Mouse (Mus musculus) thymus, postnatal 0 days (tissue): ENCODE measurements around the gene B4galt1. TPM values are rescaled to one million over a fixed set of nuclear protein-coding genes. Genes with fewer than 3 reads are reported as not detected.
A peak's percentile ranks its signal among the peaks of the same experiment; 100 is the strongest.

Experiments
- DNase-seq: peaks from one replicate; pipeline ENCODE4 v3.0.0-alpha.2; 2015; ENCODE audit warnings: low spot score
- polyA plus RNA-seq: library from polyadenylated mRNA; unstranded; fragments of >200 nt; fragmentation: Nextera tagmentation; extraction: Ambion mirVana; gene quantifications from 2 replicates; pipeline ENCODE4 v1.2.1, GENCODE M21; 2015

Gene B4galt1
- polyA plus RNA-seq, 1 experiment from 2014 or later = 32.0 TPM

DNA sequence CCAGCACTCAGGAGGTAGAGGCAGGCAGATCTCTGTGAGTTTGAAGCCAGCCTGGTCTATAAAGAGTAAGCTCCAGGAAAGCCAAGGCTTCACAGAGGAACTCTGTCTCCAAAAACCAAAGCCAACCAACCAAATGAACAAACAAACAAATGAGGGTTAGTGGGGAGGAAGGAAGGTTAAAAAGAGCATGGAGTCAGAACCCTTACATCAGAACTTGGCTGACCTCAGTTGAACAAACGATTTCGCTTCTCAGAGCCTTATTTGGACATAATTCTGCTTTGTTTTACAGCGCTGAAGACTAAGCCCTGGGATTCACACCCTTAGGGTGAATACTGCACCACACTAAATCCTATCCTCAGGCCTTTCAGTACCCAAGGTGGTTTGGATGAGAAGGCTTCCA, 18.3 kb upstream of the B4galt1 start:
- DNase-seq = no peak

DNA sequence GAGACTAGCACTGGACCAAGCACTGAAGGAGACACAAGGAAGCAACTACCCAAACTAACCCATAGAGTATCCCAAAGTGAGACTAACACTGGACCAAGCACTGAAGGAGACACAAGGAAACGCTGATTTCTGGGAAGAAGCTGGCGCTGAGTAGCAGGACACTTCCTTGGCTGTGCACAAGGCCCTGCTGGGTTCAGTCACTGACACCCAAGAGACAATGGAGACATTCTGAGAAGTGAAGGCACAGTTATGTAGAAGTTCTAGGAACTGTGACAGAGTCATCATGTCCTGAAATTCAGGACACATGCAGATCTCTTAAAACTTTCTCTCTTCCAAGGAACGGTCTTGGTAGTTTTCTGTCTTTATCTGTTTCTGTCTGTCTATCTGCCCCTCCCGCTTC, 16.4 kb upstream of the B4galt1 start:
- no peak for DNase-seq

DNA sequence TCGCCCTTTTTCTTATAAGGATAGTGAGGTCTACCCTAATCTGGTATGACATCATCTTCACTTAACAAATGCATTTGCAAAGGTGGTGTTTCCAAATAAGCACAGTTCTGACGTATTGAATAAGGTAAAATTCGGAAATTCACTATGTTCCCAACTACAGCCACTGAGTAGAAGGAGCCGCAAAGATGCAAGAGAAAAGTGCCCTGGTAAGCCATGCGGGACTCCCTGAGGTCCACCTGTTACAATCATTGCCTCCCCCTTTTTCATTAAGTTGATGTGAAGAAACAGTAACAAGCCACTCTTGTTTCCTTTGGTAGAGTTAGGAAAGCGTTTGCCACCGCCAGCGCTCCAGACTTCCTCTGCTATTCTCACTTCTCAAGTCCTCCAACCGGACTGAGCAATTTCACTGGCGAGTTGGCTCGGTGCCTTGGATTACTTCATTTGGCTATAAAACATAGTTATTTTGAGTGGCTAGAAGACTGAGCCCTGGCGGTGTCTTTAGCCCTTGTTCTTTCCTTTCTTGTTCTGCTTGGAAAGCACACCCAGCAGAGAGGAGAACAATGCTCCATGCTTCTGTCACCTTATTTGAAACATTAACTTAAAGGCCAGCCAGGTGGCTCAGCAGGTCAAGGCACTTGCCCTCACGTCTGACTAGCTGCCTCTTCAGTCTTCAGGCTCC, 14.9 kb upstream of the B4galt1 start:
- no peak for DNase-seq

DNA sequence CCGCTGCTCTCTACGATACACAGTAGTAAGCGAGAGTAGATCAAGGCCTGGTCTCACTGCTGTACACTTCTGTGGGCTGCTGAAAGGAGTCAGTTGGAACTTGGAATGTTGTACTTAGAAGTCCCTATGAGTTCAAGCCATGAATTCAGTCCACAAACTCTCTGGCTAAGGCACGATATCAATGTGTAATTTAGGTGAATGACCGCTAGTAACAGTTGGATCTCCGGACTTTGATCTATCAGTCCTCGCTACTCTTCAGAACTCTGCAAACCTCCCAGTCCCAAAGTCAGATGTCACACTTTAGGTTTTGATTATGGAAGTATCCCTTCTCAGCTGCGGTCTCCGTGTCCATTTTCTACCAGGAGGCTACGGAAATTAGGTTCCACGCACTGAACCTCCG, 10.6 kb upstream of the B4galt1 start:
- DNase-seq = no peak

DNA sequence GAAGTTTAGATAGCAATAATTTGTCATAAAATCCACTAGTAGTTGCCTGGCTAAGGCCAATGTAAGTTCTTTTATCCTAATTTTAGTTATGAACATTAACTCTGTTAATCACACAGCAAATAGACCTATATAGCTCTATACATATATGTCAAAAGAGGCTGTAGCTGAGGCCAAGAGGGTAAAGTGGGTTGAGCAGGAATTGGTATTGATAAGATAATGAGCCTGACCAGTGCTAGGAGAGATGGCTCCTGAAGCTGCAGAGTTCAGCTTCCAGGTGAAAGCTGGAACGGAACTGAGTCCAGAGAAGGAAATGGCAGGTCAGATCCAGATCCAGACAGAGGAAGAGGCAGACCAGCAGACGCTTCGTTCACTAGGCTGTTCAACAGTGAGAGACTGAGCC, 9.5 kb upstream of the B4galt1 start:
- DNase-seq = no peak

DNA sequence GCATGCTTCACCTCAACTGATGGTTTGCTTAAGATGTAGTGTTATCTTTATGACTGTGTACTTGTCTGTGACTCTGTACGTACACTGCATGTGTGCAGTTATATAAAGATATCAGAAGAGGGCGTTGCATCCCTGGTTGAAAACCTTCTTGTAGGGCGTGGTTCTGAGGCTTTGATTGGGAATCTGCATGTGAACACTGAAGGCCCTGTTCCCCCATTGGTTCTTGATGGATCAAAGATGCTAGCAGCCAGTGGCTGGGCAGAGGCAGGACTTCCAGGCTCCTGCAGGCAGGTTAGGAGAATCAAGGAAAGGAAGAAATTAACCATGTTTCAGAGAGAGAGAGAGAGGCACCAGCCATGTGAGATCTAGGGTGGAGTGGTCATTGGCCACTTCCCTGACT, 7.3 kb upstream of the B4galt1 start:
- no peak for DNase-seq

DNA sequence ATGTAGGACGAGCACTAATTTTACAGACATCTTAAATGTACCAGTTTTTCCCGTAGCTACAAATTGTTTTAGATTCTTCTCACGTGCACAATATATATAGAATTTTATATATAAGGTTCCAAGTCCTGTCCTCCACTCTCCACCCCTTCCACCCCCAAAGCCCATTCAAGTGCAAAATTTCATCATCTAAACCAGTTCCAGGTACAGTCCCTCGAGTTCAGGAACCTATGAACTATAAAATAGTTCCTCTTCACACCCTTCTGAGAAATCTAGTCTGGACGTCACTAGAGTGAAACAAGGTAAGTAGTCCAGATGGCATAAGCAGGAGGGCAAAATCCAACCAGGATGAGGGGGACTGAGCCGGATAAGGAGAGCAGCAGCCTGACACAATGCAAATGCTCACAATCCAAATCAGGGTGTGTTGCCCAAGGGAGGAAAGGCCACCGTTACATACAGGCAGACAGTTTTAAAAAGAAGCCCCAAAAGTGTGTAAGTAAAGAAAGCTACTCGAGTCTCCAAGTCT, 4.1 kb upstream of the B4galt1 start:
- DNase-seq = no peak

DNA sequence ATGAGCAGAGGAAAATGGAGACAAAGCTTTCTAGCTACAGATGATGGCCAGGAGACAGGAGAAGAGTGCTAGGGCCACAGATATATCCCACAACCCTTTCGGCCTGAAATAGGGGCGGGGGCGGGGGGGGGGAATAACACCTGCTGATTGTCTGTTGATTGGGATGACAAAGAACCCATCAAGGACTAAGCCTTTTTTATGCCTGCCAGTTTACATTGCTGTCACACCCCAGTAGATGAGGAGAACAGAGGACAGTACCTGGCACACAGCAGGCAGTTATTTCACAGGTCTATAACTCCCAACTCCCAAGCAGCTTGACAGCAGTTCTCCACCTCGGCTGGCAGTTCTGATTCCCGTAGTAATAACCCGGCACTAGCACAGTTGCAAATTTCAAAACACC, 2.8 kb upstream of the B4galt1 start:
- no peak for DNase-seq

DNA sequence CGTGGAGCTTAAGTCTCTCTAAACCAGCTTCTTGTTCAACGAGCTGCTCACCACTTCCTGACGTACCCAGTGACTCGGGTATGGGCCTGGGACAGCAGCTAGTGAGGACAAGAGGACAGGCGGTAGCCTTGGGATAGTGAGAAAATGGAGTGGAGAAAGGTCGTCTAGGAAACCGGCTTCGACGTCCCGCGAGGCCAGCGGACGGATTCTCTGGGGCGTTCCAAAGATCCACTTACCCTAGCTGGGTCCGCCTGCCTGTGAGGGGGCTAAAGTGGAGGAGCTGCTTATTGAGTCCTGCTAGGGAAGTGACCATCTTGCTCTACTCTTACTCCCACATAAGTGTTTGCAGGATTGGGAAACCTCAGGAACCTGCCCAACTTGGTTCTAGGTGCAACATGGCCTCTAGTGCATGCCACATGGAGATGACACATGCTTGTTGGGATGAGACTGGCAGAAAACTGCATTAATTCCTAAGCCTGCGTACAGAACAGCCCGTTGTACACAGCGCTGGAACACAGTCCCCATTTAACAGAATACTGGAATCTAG, 655 bp upstream of the B4galt1 start:
- no peak for DNase-seq

DNA sequence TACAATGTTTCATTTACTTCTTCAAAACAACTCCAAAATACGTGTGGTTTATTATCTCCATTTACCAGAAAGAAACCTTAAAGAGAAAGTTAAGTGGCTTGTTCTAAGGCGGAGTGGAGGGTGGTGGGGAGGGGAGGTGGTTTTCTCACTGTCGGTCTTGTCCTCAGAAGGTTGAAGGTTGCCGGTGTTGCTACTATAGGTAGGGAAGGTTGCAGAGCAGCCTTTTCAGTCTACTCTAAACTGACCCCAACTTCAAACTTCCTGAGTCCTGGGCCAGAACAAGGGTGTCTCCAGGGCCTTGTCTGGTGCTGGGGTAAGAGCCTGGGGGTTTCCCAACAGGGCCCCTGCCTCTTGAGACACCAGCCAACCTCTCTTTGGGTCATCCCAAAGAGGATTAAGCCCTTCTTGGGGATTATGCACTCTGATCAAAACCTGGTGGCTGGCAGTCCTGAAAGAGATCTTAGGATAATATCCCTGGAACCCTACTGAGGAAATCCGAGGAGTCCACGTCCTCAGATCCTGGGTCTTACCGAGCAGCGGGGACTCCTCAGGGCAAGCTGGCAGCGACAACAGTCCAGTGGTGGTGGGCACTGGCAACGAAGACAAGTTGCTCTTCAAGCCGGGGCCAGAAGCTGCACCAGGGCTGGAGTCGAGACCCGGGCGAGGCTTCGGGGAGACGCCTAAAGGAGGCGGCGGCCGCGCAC, 792 bp downstream of the B4galt1 start:
- DNase-seq = peak; percentile 53

DNA sequence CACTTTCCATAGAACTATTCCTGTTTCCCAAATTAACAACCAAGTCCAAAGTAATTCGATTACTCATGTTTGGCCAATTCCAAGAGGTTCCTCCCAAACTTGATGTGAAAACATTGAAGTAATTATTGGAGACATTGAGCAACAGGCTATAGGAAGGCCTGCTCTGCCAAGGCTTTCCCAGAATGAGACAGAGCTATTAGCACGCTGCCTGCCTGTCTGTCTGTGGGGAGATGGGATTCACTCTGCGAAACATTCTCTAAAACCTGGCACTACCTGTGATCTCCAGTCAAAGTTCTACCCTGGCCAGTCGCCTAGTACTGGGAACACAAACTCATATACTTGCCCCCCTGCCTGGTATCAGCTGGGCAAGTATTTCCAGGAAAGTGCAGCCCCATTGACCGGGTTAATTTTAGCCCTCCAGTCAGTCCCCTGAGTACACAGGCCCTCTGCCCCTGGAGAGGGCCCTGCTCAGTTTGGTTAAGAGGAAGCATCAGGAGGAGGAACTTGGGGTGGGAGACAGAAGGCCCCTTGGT, 1.5 kb downstream of the B4galt1 start:
- DNase-seq = peak; percentile 36

DNA sequence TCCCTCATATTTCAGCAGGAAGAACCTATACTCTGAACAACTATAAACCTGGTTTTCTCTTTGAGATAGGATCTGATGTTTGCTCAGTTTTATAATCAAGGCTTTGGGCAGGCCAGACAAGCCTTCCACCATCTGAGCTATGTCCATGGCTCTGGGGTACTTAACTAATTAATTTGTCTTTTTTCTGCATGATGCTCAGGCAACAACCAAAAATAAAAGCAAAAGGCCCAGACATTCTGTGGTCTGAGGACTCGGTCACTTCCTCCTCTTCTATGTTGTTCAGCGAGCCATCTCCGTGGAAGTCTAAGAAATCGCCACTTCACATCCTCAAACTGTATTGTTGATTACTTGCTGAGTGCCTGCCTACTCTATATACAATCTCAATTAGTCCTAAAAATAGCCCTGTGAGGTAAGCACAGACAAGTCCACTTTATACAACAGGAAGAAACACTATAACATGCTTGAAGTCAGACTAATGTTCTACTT, 2.0 kb downstream of the B4galt1 start:
- no peak for DNase-seq

DNA sequence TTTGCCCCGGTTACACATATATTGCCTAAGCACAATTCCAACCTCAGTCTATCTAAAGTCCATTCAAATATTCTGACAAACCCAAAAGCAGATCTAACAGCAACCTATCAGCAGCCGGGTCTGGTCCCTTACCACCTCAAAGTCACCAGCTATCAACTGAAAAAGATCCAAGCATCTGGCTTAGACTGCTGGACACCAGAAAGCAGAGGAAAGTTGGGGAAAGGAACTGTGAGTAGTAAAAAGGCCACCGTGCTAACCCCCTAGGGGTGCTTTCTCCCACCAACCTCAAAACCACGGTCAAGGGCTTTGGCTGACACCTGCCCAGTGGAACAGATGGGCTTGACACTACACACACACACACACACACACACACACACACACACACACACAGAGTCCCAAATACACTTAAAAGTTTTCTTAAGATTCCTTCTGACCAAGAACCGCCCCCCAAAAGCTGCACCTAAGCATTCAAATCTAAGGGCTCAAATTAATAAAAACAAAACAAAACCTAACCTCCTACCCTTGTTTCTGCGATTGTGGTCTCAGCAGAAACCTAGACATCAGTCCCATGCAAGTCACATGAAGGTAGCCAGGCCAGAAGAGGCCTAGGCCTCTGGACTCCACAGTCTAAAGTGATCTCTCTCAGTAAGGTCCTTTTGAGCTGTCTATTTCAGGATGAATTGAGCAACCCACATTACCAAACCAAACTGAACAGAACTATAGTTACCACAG, 2.6 kb downstream of the B4galt1 start:
- no peak for DNase-seq

DNA sequence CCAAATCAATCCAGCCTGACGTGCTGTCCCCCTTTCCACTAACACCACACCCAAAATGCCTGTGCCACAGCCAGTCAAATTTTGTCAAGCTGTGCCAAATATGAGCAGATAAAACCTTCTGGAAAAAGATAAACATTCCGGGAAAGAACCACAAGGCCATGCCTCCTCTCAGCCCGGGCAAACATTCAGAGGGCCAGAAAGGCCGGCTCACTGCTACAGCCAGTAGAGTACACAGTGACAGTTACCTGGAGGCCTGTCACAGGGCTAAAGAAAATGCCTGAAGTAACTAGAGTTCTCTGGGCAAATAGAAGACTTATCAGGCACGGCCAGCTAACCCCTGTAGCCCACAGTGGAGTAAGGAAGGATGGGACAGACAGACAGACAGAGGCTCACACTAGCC, 3.2 kb downstream of the B4galt1 start:
- no peak for DNase-seq

DNA sequence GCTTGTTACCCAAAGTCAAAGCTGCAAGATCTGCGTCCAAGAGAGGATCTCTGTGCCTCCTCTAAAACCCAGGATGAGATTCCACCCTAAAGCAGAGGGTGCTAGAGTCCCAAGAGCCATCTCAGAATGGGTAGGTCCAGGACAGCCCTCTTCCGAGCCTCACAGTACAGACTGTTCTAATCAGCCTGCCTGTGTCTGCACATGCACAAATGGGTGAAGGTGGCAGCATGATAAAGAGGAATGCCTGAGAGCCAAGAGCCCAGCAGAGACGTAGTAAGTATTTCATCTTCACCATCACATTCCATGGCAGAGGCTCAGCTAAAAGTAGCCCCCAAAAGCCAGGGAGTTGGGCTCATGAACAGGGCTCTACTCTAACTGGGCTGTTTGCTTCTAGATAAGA, 4.3 kb downstream of the B4galt1 start:
- DNase-seq = no peak

DNA sequence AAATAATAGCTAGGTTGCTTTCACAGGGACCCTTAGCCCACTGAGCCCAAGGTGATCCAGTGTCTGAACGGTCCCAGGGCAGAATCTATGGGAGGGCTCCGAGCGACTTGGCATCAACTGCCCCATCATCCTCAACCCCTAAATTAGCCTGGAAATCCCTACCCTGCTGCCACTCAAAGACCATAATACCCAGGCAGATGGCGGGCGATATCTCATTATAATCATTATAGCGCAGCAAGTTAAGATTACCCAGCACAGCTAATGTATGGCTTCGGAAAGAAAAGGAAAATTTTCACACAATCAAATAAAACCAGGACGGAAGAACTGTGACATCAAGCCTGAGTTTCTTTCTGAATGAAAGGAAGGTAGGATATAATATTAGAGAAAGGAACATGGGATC, 5.6 kb downstream of the B4galt1 start:
- DNase-seq = no peak

DNA sequence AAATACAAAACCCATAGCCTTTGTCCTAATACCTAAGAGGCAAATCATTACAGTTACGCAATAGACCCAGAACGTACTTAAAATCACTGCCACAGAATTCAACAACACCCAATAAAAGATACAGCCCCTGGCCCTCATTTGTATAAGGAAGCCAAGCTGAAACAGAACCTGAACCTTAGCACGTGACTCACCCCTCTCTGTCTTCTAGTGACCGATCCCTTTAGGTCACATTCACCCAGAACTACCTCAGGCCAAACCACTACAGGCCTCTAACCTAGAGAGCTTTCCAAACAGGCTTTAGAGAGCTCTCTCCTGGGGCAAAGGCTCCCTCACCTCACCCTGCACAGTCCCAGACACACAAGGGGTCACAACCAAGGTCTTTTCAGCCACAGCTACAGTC, 6.6 kb downstream of the B4galt1 start:
- no peak for DNase-seq

DNA sequence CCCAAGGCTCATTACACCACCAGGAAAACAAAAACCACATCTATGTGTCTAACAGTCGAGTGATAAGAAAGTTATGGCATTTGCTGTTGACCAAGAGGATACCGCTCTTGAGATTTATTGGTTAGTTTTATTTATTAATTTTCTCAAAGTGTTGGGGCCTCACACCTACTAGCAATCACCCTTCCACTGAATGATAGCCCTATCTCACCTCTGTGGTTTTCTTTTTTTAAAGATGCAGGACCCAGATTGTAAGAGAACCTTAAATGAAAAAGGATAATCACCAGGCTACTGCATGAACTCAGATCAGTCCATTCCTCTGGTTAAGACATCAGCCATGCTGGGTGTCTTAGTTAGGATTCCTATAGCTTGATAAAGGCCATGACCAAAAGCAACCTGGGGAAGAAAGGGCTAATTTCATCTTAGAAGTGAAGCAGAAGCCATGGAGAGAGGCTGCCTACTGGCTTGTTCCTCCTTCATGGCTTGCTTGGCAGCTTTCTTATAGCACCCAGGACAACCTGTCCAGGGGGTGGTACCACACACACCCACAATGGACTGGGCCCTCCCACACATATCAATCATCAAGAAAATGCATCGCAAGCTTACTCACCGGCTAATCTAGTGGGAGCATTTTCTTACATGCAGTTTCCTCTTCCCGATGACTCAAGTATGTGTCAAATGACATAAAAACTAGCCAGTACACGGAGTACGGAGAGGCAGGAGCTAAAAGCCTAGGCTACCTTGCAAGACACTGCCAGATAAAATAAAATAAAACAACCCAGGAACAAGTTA, 7.5 kb downstream of the B4galt1 start:
- no peak for DNase-seq

DNA sequence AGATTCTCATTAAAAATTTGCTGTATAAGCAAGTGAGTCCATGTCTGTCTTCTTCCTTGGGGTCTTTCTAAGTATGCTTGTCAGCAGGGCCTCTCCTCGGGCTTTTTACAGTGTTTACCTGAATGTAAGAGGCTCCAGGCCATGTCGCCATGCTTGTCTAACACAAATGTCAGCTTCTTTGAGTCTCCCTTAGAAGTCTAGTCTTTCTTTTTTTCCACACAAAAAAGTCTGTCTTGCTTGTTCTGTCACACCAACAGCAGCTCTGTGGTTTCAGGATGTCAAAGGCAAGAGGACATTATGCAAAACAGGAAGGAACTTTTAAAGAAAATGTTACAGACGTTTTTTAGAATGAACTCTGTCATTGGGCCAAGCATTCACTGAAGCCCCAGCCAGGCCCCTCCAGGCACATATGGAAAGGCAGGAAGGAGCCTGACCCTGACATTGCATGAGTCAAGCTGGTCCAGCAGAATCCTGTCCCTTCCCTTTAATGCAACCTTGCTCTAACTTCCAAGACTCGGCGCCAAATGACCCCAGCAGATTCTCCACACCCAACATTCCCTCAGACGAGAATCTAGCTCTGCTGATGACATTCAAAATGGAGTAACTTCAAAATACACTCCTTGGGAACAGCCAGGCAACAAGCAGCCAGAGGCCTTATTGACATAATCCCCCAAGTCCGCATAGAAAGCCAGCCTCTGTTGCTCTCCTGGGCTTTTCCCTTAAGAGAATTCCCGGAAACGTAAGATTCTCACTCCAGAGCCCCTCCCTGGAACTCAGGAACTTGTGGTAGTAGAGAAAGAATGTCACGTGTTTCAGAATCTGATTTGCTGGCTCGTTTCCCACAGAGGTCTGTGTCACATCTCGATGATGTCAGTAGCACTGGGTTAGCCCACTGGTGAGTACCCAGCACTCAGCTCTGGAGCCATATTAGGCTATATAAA, 8.7 kb downstream of the B4galt1 start:
- DNase-seq = peak; percentile 27

DNA sequence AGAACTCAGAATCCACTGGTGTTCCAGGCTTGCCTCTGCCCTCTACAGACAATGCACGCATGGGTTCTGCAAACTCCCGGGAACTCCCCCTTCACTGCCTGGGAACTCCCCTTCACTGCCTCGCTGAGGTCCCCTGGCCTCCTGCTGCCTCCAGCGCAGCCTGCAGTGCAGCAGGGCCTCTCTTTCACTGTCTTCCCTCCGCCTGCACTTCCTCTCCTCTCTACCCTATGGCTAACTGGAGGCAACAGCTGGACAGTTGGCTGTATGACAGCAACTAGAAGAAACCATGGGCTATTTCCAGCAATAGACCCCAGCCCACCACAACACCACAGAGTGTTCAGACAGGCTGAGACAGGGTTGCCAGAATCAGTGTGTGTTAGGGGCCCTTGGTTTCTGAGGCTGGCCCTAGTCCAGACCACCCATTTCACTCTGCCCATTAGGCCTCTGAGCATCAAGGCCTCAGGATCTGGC, 9.5 kb downstream of the B4galt1 start:
- peak; percentile 53 for DNase-seq
